Mouse (Mus musculus) heart, adult 8-10 months (tissue): ENCODE data around the gene Mcrs1. TPM values are rescaled to one million over a fixed set of nuclear protein-coding genes. Genes with fewer than 3 reads are reported as not detected.
A peak's percentile ranks its signal among the peaks of the same experiment; 100 is the strongest.

Source experiments
- DNase-seq: peaks from one replicate; pipeline ENCODE4 v3.0.0; 2022; ENCODE audit warnings: low spot score
- total RNA-seq, 4 experiments: library from RNA; stranded (reverse); gene quantifications; 2 replicates each; pipeline ENCODE4 v1.2.4; 2022

Mcrs1 gene
- total RNA-seq, 4 experiments from 2014 or later: 39.9 to 47.1 (median 44.3) TPM

GRCm38 (mm10) chr15:99213183-99213582, 38.6 kb downstream of the Mcrs1 start:
- no peak for DNase-seq

GRCm38 (mm10) chr15:99205959-99206358, 45.8 kb downstream of the Mcrs1 start:
- no peak for DNase-seq

GRCm38 (mm10) chr15:99198761-99199160, 53.0 kb downstream of the Mcrs1 start:
- peak; percentile 14 for DNase-seq

- no peak for DNase-seq
Measured at GRCm38 (mm10) chr15:99195043-99195442, 56.7 kb downstream of the Mcrs1 start.

- DNase-seq: no peak
Measured at GRCm38 (mm10) chr15:99194358-99194757, 57.4 kb downstream of the Mcrs1 start.

Other genes with a start within 250 kb of the Mcrs1 start
- gene Tuba1c, start 222.1 kb downstream of the Mcrs1 start, total RNA-seq: 10 to 100 TPM; 32.2 to 40.4 (median 33.3) TPM
- gene Prph, start 196.8 kb downstream of the Mcrs1 start, total RNA-seq: 1 to 10 TPM in 1 of 4 experiments, under 1 TPM in 3; 0.16 to 1.4 (median 0.47) TPM
- under 1 TPM in 2 of 4 experiments, not detected in 2; 0.22 to 0.35 TPM for gene Troap, start 177.4 kb downstream of the Mcrs1 start, total RNA-seq
- gene C1ql4, start 164.1 kb downstream of the Mcrs1 start, total RNA-seq: not detected
- gene Dnajc22, start 158.8 kb downstream of the Mcrs1 start, total RNA-seq: 1 to 10 TPM in 1 of 4 experiments, under 1 TPM in 3; 0.38 to 1.2 (median 0.91) TPM
- 1 to 10 TPM; 4.3 to 7.9 (median 7.2) TPM for gene Spats2, start 126.0 kb downstream of the Mcrs1 start, total RNA-seq
- gene Kcnh3, start 27.1 kb downstream of the Mcrs1 start, total RNA-seq: under 1 TPM in 3 of 4 experiments, not detected in 1; 0.17 to 0.69 (median 0.22) TPM
- gene Prpf40b, start 43.1 kb upstream of the Mcrs1 start, total RNA-seq: 10 to 100 TPM; 16.4 to 22.6 (median 20.3) TPM
- under 1 TPM in 1 of 4 experiments, not detected in 3; 0.56 TPM for gene Fam186b, start 43.9 kb upstream of the Mcrs1 start, total RNA-seq
- gene Fmnl3, start 118.5 kb upstream of the Mcrs1 start, total RNA-seq: 10 to 100 TPM; 13.2 to 17.9 (median 15.8) TPM
- 100 to 1,000 TPM; 230 to 269 (median 248) TPM for gene Tmbim6, start 140.9 kb upstream of the Mcrs1 start, total RNA-seq
- 1 to 10 TPM; 3.2 to 5.2 (median 4.4) TPM for gene Nckap5l, start 205.8 kb upstream of the Mcrs1 start, total RNA-seq
- gene Bcdin3d, start 222.8 kb upstream of the Mcrs1 start, total RNA-seq: 1 to 10 TPM; 3.0 to 3.4 (median 3.3) TPM